Mouse (Mus musculus) embryonic facial prominence, embryonic 11.5 days (tissue): Measurements from ENCODE around the gene Fgfr2. TPM values are rescaled to one million over a fixed set of nuclear protein-coding genes. Genes with fewer than 3 reads are reported as not detected.

Experiments used
- ATAC-seq: fragments of 200-750 bp; cut with Nextera tagmentation; replicated peaks from 2 replicates; pipeline ENCODE4 v1.8.0; 2017; ENCODE audit warnings: low read depth; ENCODE audit not compliant: insufficient number of reproducible peaks, low FRiP score, low TSS enrichment
- DNase-seq: peaks from one replicate; pipeline ENCODE4 v3.0.0-alpha.2; 2015; ENCODE audit warnings: low spot score
- H3K27ac ChIP-seq: fragments of 300-500 bp; sonication (generic); replicated peaks from 2 replicates; pipeline ENCODE4 v1.5.1; 2014; ENCODE audit warnings: mild to moderate bottlenecking, low read depth, low read length, control low read depth
- H3K27me3 ChIP-seq: fragments of 300-500 bp; sonication (generic); 2 replicates; pipeline ENCODE4 v1.6.1; 2014; ENCODE audit warnings: mild to moderate bottlenecking, low read length, moderate library complexity, mixed read lengths; ENCODE audit not compliant: control insufficient read depth, insufficient read depth
- H3K36me3 ChIP-seq: fragments of 300-500 bp; sonication (generic); replicated peaks from 2 replicates; pipeline ENCODE4 v1.6.1; 2014; ENCODE audit warnings: low read depth, mild to moderate bottlenecking, low read length, moderate library complexity, mixed read lengths; ENCODE audit not compliant: control insufficient read depth, insufficient read depth
- H3K4me1 ChIP-seq: fragments of 300-500 bp; sonication (generic); 2 replicates; pipeline ENCODE4 v1.6.1; 2014; ENCODE audit warnings: low read length, mixed read lengths; ENCODE audit not compliant: control insufficient read depth, insufficient read depth
- H3K4me2 ChIP-seq: fragments of 300-500 bp; sonication (generic); 2 replicates; pipeline ENCODE4 v1.6.1; 2014; ENCODE audit warnings: low read depth, mild to moderate bottlenecking, control low read depth, low read length, moderate library complexity
- H3K4me3 ChIP-seq: fragments of 300-500 bp; sonication (generic); 2 replicates; pipeline ENCODE4 v1.5.1; 2014; ENCODE audit warnings: low read depth, low read length, control low read depth
- H3K9ac ChIP-seq: fragments of 300-500 bp; sonication (generic); replicated peaks from 2 replicates; pipeline ENCODE4 v1.6.1; 2014; ENCODE audit warnings: mild to moderate bottlenecking, control low read depth, low read length
- H3K9me3 ChIP-seq: fragments of 300-500 bp; sonication (generic); replicated peaks from 2 replicates; pipeline ENCODE4 v1.6.1; 2016; ENCODE audit warnings: mild to moderate bottlenecking, low read length, inconsistent platforms, mixed read lengths; ENCODE audit not compliant: control insufficient read depth
- WGBS: fragments of 180-500 bp; shearing (Covaris S2); extraction: QIAGEN DNeasy Blood & Tissue Kit; methylation state at CpG from one replicate; pipeline ENCODE4 v1.1.7; 2014; 5-methylcytosine and 5-hydroxymethylcytosine counted together
- polyA plus RNA-seq: library from polyadenylated mRNA; unstranded; fragments of >200 nt; fragmentation: Nextera tagmentation; extraction: Ambion mirVana; gene quantifications from 2 replicates; pipeline ENCODE4 v1.2.1, GENCODE M21; 2014

Fgfr2 gene
- polyA plus RNA-seq, 1 experiment from 2014 or later = 75.6 TPM

- Histone ChIP-seq H3K9ac (no peak overlapping the region), H3K27me3 (no peaks in the 10 kb centered on the region), H3K36me3 (no peaks in the 10 kb centered on the region), H3K9me3 (no peaks in the 10 kb centered on the region), H3K4me1 (no peaks in the 10 kb centered on the region), H3K27ac (no peak overlapping the region), H3K4me3 (no peak overlapping the region), H3K4me2 (no peak overlapping the region)
- 79% methylated on average over 4 of the region's 4 CpGs for WGBS
- no peak for ATAC-seq
- no peak for DNase-seq
These were observed 424.4 kb downstream of the Fgfr2 start for GRCm38 (mm10) chr7:132698737-132699136.

GRCm38 (mm10) chr7:132697258-132697796 lies 425.8 kb downstream of the Fgfr2 start:
- DNase-seq (no peak), ATAC-seq (no peak)
- no peak overlapping the region for H3K4me3 ChIP-seq
- WGBS = 81% methylated on average over 8 of the region's 8 CpGs
- no peaks in the 10 kb centered on the region for H3K27me3 ChIP-seq
- H3K36me3 ChIP-seq = no peaks in the 10 kb centered on the region
- H3K9ac ChIP-seq = no peak overlapping the region
- no peak overlapping the region for H3K4me2 ChIP-seq
- no peaks in the 10 kb centered on the region for H3K9me3 ChIP-seq
- no peak overlapping the region for H3K27ac ChIP-seq
- no peaks in the 10 kb centered on the region for H3K4me1 ChIP-seq

GRCm38 (mm10) chr7:132693561-132693960 lies 429.6 kb downstream of the Fgfr2 start:
- Histone ChIP-seq H3K9me3 (no peaks in the 10 kb centered on the region), H3K4me2 (no peak overlapping the region), H3K4me1 (no peaks in the 10 kb centered on the region; the same call in 1 of the 2 replicates), H3K9ac (no peak overlapping the region), H3K36me3 (no peaks in the 10 kb centered on the region), H3K4me3 (no peak overlapping the region), H3K27ac (no peak overlapping the region), H3K27me3 (no peaks in the 10 kb centered on the region)
- WGBS = 85% methylated on average over 2 of the region's 2 CpGs
- DNase-seq (no peak), ATAC-seq (no peak)

GRCm38 (mm10) chr7:132692719-132693118 lies 430.4 kb downstream of the Fgfr2 start:
- Histone ChIP-seq H3K4me3 (no peak overlapping the region), H3K27me3 (no peaks in the 10 kb centered on the region), H3K4me2 (no peak overlapping the region), H3K36me3 (no peaks in the 10 kb centered on the region), H3K4me1 (no peaks in the 10 kb centered on the region; the same call in 1 of the 2 replicates), H3K27ac (no peak overlapping the region), H3K9ac (no peak overlapping the region), H3K9me3 (no peaks in the 10 kb centered on the region)
- 55% methylated on average over 9 of the region's 9 CpGs for WGBS
- DNase-seq = no peak
- ATAC-seq = no peak

GRCm38 (mm10) chr7:132690716-132691472 lies 432.3 kb downstream of the Fgfr2 start:
- Histone ChIP-seq H3K36me3 (no peaks in the 10 kb centered on the region), H3K9me3 (no peaks in the 10 kb centered on the region), H3K27ac (no peak overlapping the region), H3K4me3 (no peak overlapping the region), H3K27me3 (no peaks in the 10 kb centered on the region), H3K9ac (no peak overlapping the region), H3K4me2 (no peak overlapping the region), H3K4me1 (no peaks in the 10 kb centered on the region; the same call in 1 of the 2 replicates)
- DNase-seq (no peak), ATAC-seq (no peak)
- WGBS = 87% methylated on average over 14 of the region's 14 CpGs

GRCm38 (mm10) chr7:132689722-132690121 lies 433.4 kb downstream of the Fgfr2 start:
- H3K4me2 ChIP-seq = no peak overlapping the region
- 44% methylated on average over 5 of the region's 5 CpGs for WGBS
- DNase-seq (no peak), ATAC-seq (no peak)
- no peak overlapping the region for H3K27ac ChIP-seq
- H3K36me3 ChIP-seq = no peaks in the 10 kb centered on the region
- H3K4me3 ChIP-seq = no peak overlapping the region
- H3K4me1 ChIP-seq = no peaks in the 10 kb centered on the region; the same call in 1 of the 2 replicates
- H3K9me3 ChIP-seq = no peaks in the 10 kb centered on the region
- no peak overlapping the region for H3K9ac ChIP-seq
- no peaks in the 10 kb centered on the region for H3K27me3 ChIP-seq

GRCm38 (mm10) chr7:132688721-132689120 lies 434.4 kb downstream of the Fgfr2 start:
- Histone ChIP-seq H3K9ac (no peak overlapping the region), H3K27ac (no peak overlapping the region), H3K4me3 (no peak overlapping the region), H3K36me3 (no peaks in the 10 kb centered on the region), H3K4me2 (no peak overlapping the region), H3K4me1 (no peaks in the 10 kb centered on the region; the same call in 1 of the 2 replicates), H3K9me3 (no peaks in the 10 kb centered on the region), H3K27me3 (no peaks in the 10 kb centered on the region)
- ATAC-seq (no peak), DNase-seq (no peak)
- 32% methylated on average over 5 of the region's 5 CpGs for WGBS

GRCm38 (mm10) chr7:132687897-132688296 lies 435.3 kb downstream of the Fgfr2 start:
- Histone ChIP-seq H3K4me3 (no peak overlapping the region), H3K27me3 (no peaks in the 10 kb centered on the region), H3K27ac (no peak overlapping the region), H3K4me2 (no peak overlapping the region), H3K36me3 (no peaks in the 10 kb centered on the region), H3K9me3 (no peaks in the 10 kb centered on the region), H3K9ac (no peak overlapping the region), H3K4me1 (no peaks in the 10 kb centered on the region; the same call in 1 of the 2 replicates)
- 50% methylated on average over 2 of the region's 2 CpGs for WGBS
- ATAC-seq = no peak
- no peak for DNase-seq
